Mouse (Mus musculus): ENCODE data around the gene Gpatch8. TPM values are rescaled to one million over a fixed set of nuclear protein-coding genes. Genes with fewer than 3 reads are reported as not detected.

Gpatch8 gene
- polyA plus RNA-seq, 1 experiment from 2014 or later, result 76.7 TPM

DNA sequence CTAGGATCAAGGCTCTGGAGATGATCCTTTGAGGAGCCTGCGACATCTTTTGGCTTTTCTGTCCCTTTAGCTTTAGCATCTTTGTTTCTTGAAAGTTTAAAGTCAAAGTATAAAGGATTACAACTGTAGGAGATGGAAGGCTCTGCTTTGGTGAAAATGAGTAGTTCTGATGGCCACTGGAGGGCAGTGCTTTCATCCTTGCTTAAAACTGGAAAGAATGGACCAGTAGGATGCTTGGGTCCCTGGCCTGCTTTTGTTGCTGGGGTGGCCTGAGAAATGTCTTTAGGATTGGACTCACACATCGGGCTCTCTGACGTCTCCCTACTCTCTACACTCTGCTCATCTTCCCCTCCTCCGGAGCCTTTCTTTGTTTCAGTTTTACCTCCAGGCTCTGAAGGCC, 75.3 kb downstream of the Gpatch8 start:
- no peaks in the 10 kb centered on the region for H3K4me1 ChIP-seq
- DNase-seq (ENCODE audit: low spot score), result no peak
- H3K36me3 ChIP-seq (replicated peaks), result peaks cover 91% of the 10 kb centered on the region
- H3K4me3 ChIP-seq, result no peak overlapping the region
- no peaks in the 10 kb centered on the region for H3K9me3 ChIP-seq
- H3K27me3 ChIP-seq (replicated peaks; ENCODE audit: low read depth, poor library complexity, severe bottlenecking), result no peaks in the 10 kb centered on the region
- no peak overlapping the region for H3K27ac ChIP-seq (replicated peaks)
- WGBS, result 89% methylated on average over 4 of the region's 4 CpGs

DNA sequence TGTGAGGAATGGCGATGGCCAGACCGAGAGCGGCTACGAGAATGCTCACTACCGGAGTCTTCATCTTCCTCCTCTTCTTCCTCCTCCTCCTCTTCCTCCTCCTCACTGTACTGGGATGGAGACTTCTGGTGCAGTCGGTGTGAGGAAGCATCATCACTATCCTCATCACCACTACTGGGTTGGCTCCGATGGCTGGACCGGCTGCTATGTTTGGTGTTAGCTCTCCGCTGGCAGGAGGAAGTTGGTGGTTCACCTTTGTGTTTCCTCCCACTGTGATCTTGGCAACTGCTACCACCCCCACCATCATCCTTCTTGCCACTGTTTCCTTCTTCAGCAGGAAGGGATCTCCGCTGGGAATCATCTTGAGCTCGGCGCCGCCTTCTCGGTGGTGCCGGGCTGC, 76.1 kb downstream of the Gpatch8 start:
- Histone ChIP-seq H3K9me3 (no peaks in the 10 kb centered on the region), H3K27me3 (replicated peaks; ENCODE audit: low read depth, poor library complexity, severe bottlenecking) (no peaks in the 10 kb centered on the region), H3K36me3 (replicated peaks) (peaks cover 91% of the 10 kb centered on the region), H3K4me3 (no peak overlapping the region), H3K4me1 (no peaks in the 10 kb centered on the region), H3K27ac (replicated peaks) (no peak overlapping the region)
- no peak for DNase-seq (ENCODE audit: low spot score)
- WGBS, result 95% methylated on average over 15 of the region's 15 CpGs

DNA sequence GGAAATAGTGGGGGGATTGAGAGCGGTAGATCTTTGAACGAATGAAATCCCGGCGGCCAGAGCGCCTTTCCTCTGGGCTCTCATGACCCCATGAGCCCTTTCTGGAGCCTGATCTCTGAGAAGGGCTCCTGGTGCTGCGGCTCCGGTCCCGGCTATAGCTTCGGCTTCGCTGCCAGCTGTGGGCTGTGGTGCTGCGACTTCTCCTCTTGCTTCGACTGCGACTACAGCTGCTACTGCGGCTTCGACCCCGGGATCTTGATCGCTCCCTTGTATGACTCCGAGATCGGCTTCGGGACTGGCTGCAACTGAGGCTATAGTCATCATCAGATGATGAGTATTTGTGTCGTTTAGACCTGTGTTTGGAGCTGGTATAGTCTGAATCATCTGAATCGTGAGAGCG, 76.6 kb downstream of the Gpatch8 start:
- Histone ChIP-seq H3K9me3 (no peaks in the 10 kb centered on the region), H3K27ac (replicated peaks) (no peak overlapping the region), H3K27me3 (replicated peaks; ENCODE audit: low read depth, poor library complexity, severe bottlenecking) (no peaks in the 10 kb centered on the region), H3K36me3 (replicated peaks) (peaks cover 91% of the 10 kb centered on the region), H3K4me3 (no peak overlapping the region), H3K4me1 (no peaks in the 10 kb centered on the region)
- DNase-seq (ENCODE audit: low spot score), result no peak
- 97% methylated on average over 23 of the region's 23 CpGs for WGBS

DNA sequence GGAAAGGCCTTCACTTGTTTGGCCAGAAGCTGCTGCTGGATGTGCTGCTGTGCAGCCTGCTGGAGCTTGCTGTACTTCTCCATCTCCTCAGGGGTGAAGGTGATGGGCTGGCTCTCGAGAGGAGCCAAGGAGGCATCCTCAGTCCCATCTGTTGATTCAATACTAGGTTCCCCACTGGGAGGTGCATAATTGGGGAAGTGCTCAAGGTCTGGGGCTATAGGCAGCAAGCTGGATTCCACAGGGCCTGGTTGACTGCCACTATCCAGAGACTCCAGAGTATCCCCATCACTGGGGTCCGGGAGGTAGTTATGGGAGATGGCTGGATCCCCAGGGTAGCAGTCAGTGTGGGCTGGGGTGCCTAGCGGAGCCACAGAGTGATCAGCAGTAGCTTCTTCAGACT, 77.5 kb downstream of the Gpatch8 start:
- WGBS, result 83% methylated on average over 3 of the region's 3 CpGs
- H3K36me3 ChIP-seq (replicated peaks), result peaks cover 90% of the 10 kb centered on the region
- DNase-seq (ENCODE audit: low spot score), result no peak
- no peaks in the 10 kb centered on the region for H3K4me1 ChIP-seq
- H3K27ac ChIP-seq (replicated peaks), result no peak overlapping the region
- H3K27me3 ChIP-seq (replicated peaks; ENCODE audit: low read depth, poor library complexity, severe bottlenecking), result no peaks in the 10 kb centered on the region
- H3K9me3 ChIP-seq, result no peaks in the 10 kb centered on the region
- H3K4me3 ChIP-seq, result no peak overlapping the region

DNA sequence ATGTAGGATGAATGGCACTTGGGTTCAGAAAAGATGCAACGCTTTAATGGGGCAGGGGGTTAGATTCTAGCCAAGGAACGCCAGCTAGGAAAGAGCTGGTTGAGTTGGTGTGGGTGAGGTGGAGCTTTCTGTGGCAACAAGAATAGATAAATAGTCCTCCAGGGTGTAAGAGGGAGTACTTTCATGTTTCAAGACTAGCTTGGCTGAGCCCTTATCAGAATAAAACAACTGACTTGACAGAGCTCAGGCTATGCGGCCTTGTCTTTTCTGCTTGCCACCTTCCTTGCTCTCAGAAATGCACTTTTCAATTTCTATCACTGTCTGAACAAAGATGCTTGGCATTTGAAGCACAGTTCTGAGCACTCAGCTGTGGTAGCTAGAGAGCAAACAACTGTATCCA, 81.2 kb downstream of the Gpatch8 start:
- H3K4me1 ChIP-seq, result no peaks in the 10 kb centered on the region
- no peak overlapping the region for H3K27ac ChIP-seq (replicated peaks)
- DNase-seq (ENCODE audit: low spot score), result no peak
- no peaks in the 10 kb centered on the region for H3K9me3 ChIP-seq
- H3K4me3 ChIP-seq, result no peak overlapping the region
- peaks cover 59% of the 10 kb centered on the region for H3K36me3 ChIP-seq (replicated peaks)
- WGBS, result 96% methylated on average over 3 of the region's 3 CpGs
- H3K27me3 ChIP-seq (replicated peaks; ENCODE audit: low read depth, poor library complexity, severe bottlenecking), result peaks cover 3% of the 10 kb centered on the region

DNA sequence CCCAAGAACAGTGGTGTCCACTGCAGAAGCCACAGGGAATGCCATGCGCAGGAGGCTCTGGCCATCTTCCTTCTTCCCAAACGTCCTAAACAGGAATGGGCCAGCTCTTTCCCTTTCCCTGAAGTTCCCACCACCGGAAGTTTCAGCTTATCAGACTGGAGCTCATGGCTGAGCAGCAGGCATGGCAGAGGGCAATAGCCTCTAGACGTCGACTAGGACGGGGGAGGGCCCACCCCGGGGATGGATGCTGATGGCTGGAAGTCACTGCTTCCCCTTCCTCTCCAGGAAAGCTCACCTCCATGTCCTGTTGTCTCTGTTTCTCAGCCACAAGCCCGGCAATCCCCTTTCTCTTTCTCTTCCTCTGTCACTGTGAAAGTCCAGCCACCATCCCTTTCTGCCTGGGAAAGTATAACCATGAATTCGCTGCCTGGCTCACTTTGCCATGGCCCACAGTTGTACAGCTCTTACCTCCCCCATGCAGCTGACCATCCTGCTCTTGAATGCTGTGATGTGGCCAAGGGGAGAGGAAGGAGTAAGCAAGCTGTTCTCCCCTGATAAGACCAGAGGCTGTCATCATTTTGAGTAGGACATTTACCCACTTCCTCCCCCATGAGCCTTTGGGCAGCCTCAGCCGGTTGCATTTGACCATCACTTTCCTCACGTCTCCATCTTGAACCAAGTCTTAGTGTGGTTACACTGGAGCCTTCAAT, 86.4 kb downstream of the Gpatch8 start, which contains the start of gene Itga2b:
TSS of gene Itga2b (minus strand) at position 475 of the 710 bp plus-strand sequence.
- H3K4me1 ChIP-seq, result peaks cover 32% of the 10 kb centered on the region
- peaks cover 46% of the 10 kb centered on the region for H3K27me3 ChIP-seq (replicated peaks; ENCODE audit: low read depth, poor library complexity, severe bottlenecking)
- H3K27ac ChIP-seq (replicated peaks), result peak within 1 kb of the TSS; percentile 7; the same call in 1 of the 2 replicates
- no peak within 1 kb of the TSS for H3K4me3 ChIP-seq
- H3K36me3 ChIP-seq (replicated peaks), result peaks cover 12% of the 10 kb centered on the region
- H3K9me3 ChIP-seq, result no peaks in the 10 kb centered on the region
- WGBS, result 61% methylated on average over 11 of the region's 11 CpGs
- peak; percentile 14 for DNase-seq (ENCODE audit: low spot score)

DNA sequence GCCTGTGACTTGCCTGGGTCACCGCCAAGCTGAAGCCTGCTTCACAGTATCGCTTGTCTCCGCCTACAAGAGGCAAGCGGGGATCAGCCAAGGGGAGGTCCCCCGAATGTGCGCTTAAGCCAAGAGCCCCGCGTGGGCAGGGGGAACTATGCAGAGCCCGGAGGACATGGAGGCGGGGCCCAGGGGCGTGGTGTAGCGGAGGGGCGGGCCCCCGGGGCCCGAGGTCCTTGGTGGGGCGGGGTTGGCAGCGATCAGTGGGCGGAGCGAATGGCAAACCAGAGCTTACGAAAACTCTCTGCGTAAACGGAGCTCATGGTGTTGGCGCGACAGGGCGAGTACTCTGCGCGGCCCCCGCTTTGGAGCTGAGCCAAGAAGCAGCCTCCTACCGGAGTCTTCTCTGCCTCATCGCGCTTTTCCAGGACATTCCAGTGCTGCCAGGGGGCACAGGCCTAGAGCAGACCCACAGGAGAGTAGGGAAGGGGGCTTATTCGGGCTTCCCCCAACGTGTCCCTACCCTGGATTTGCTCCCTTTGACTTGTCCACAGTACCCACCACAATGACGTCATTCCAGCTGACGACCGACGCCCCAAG, 89.1 kb downstream of the Gpatch8 start:
- Histone ChIP-seq H3K36me3 (replicated peaks) (no peaks in the 10 kb centered on the region), H3K27me3 (replicated peaks; ENCODE audit: low read depth, poor library complexity, severe bottlenecking) (peaks cover 54% of the 10 kb centered on the region), H3K9me3 (no peaks in the 10 kb centered on the region), H3K4me1 (peaks cover 32% of the 10 kb centered on the region), H3K4me3 (peak overlapping the region; percentile 62), H3K27ac (replicated peaks) (peak overlapping the region; percentile 68)
- WGBS, result under 1% methylated on average over 37 of the region's 37 CpGs
- peak; percentile 95 for DNase-seq (ENCODE audit: low spot score)

DNA sequence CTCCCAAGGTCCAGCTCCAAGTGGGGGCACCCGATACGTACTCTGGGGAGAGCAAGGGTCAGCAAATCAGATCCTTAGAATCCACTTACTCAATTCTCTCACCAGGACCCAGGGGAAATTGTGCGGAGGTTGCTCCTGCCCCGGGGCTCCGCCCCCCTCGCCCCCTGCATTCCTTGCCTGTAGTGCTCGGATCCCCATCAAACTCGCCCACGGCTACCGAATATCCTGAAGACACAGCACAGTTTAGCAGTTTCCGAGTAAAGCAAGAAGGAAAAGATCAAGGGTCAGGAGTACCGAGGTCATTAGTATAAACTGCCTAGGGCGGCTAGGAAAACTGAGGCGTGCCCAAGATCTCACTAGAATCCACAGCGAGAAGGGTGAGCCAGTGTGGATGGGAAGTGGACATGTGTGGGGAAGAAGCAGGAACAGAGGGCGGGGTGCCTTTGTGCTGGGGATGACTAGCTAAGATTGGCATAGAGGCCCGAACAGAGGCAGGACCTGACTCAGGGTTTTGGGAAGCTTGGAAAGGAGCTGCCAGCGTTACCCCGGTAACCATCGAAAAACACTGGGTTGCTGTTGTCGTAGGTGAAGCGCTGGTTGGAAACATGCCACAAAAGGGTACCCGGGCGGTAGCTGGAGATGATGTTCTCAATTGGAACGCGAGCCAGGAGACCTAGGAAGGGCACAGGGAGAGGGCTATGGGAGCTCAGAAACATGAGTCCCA, 90.3 kb downstream of the Gpatch8 start:
- Histone ChIP-seq H3K4me3 (peak overlapping the region; percentile 21; the same call in 1 of the 2 replicates), H3K4me1 (peaks cover 32% of the 10 kb centered on the region), H3K27me3 (replicated peaks; ENCODE audit: low read depth, poor library complexity, severe bottlenecking) (peaks cover 65% of the 10 kb centered on the region), H3K27ac (replicated peaks) (no peak overlapping the region; the same call in 1 of the 2 replicates), H3K9me3 (no peaks in the 10 kb centered on the region), H3K36me3 (replicated peaks) (no peaks in the 10 kb centered on the region)
- peak; percentile 62 for DNase-seq (ENCODE audit: low spot score)
- 5% methylated on average over 26 of the region's 26 CpGs for WGBS

DNA sequence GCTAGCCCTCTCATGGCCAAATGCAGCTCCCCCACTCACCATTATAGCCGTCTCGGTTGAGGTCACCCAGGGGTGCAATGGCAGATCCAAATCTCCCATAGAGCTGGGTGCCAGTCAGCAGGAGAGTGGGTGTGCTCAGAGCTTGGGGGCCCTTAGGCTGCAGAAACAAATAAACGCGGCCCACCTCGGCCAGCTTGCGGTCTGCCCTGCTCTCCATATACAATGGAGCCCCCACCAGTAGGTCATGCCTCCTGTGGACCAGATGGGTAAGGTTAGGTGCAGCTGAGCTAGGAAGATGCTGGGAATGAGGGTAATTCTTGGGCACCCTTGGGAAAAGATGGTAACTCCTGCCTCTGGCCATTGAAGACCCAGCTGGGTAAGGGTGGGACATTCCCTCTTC, 91.3 kb downstream of the Gpatch8 start:
- Histone ChIP-seq H3K9me3 (no peaks in the 10 kb centered on the region), H3K4me1 (peaks cover 37% of the 10 kb centered on the region), H3K27ac (replicated peaks) (no peak overlapping the region), H3K36me3 (replicated peaks) (no peaks in the 10 kb centered on the region), H3K27me3 (replicated peaks; ENCODE audit: low read depth, poor library complexity, severe bottlenecking) (peaks cover 71% of the 10 kb centered on the region), H3K4me3 (no peak overlapping the region)
- DNase-seq (ENCODE audit: low spot score), result no peak
- WGBS, result 91% methylated on average over 6 of the region's 6 CpGs

DNA sequence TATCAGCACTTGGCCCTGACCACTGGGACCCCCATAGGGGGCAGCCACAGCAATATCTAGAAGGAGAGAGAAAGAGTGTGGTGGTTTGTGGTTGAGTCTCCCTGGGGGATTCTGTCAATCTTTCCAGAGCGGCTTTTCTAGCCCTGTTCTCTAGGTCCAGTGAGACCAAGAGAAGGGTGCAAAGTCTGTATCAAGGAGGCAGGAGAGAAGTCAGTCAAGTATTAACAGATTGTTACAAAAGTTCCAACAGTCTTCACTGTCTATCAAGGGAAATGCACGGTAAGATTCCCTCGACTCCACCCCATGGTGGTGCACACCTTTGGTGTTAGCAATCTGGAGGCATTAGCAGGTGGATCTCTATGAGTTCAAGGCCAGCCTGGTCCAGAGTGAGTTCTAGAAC, 94.4 kb downstream of the Gpatch8 start:
- 80% methylated on average over 3 of the region's 3 CpGs for WGBS
- H3K4me3 ChIP-seq, result no peak overlapping the region
- H3K27ac ChIP-seq (replicated peaks), result no peak overlapping the region
- peaks cover 28% of the 10 kb centered on the region for H3K4me1 ChIP-seq
- DNase-seq (ENCODE audit: low spot score), result no peak
- no peaks in the 10 kb centered on the region for H3K36me3 ChIP-seq (replicated peaks)
- H3K27me3 ChIP-seq (replicated peaks; ENCODE audit: low read depth, poor library complexity, severe bottlenecking), result peaks cover 76% of the 10 kb centered on the region
- H3K9me3 ChIP-seq, result no peaks in the 10 kb centered on the region

DNA sequence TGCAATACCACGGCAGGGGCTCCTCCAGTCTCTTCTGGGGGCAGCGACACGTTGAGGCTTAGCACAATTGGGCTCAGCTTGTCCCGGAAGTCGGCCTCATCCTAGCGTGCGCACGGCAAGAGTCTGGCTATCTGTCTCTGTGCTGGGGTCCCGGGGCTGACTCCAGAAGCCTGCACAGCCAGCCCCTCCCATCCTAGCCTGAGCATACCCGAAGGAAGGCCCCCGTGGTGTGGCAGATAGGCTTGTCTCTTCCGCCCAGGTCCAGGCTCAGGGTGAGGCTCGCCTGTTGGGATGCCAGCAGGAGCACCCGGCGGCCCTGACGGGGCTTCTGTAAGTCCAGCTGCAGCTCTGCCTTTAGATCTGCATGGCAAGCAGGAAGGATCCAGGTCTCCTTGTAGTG, 95.7 kb downstream of the Gpatch8 start:
- peaks cover 76% of the 10 kb centered on the region for H3K27me3 ChIP-seq (replicated peaks; ENCODE audit: low read depth, poor library complexity, severe bottlenecking)

DNA sequence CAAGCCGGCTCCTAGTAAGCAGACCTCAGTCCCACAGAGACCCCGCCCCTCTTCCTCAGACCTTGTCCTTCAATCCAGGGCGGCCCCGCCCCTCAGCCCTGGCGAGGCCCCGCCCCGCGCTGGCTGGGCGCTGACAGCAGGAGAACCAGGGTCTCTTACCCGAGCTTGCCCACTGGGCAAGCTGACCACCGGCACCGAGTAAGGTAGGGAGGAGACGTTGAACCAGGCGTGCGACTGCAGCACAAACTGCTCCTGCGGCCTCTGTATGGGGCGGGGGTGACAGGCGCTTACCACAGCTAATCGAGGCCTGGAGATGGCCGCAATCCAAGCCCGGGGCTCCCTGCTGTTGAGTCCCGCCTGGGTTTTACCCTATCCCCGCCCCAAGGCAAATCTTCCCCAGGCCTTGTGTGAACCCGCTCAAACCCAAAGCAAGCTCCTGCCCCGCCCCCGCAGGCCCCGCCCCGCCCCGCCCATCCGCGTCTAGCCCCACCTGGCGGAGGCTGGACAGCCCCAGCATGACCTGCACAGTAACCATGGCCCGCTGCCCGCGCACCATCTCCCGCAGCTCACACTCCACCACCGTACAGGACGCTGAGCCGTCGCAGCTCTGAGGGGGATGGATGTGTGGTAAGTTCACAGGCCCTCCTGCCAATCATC, 100.3 kb downstream of the Gpatch8 start:
- Histone ChIP-seq H3K9me3 (no peaks in the 10 kb centered on the region), H3K27me3 (replicated peaks; ENCODE audit: low read depth, poor library complexity, severe bottlenecking) (peaks cover 93% of the 10 kb centered on the region), H3K36me3 (replicated peaks) (no peaks in the 10 kb centered on the region; the same call in 1 of the 2 replicates), H3K27ac (replicated peaks) (peak overlapping the region; percentile 66), H3K4me3 (peak overlapping the region; percentile 64), H3K4me1 (peaks cover 40% of the 10 kb centered on the region)
- DNase-seq (ENCODE audit: low spot score), result peak; percentile 90
- under 1% methylated on average over 40 of the region's 40 CpGs for WGBS

More for the DNA sequence above, 95.7 kb downstream of the Gpatch8 start:
- Histone ChIP-seq H3K9me3 (no peaks in the 10 kb centered on the region), H3K4me1 (peaks cover 29% of the 10 kb centered on the region), H3K36me3 (replicated peaks) (no peaks in the 10 kb centered on the region; the same call in 1 of the 2 replicates), H3K27ac (replicated peaks) (no peak overlapping the region), H3K4me3 (no peak overlapping the region)
- WGBS, result 62% methylated on average over 16 of the region's 16 CpGs
- no peak for DNase-seq (ENCODE audit: low spot score)
